Mouse (Mus musculus) kidney, adult 18-20 months (tissue): ENCODE data around the gene Gm10295.

Experiments used
- DNase-seq: peaks from one replicate; pipeline ENCODE4 v3.0.0; 2021

Gm10295 gene

GRCm38 (mm10) chr7:71351364-71351763 is at the start of gene Gm10295:
Gene Gm10295, minus strand, starts transcription at chr7:71351485.
- DNase-seq: no peak

- DNase-seq: no peak
Observed at GRCm38 (mm10) chr7:71401032-71401431, 49.7 kb upstream of the Gm10295 start.

DNA sequence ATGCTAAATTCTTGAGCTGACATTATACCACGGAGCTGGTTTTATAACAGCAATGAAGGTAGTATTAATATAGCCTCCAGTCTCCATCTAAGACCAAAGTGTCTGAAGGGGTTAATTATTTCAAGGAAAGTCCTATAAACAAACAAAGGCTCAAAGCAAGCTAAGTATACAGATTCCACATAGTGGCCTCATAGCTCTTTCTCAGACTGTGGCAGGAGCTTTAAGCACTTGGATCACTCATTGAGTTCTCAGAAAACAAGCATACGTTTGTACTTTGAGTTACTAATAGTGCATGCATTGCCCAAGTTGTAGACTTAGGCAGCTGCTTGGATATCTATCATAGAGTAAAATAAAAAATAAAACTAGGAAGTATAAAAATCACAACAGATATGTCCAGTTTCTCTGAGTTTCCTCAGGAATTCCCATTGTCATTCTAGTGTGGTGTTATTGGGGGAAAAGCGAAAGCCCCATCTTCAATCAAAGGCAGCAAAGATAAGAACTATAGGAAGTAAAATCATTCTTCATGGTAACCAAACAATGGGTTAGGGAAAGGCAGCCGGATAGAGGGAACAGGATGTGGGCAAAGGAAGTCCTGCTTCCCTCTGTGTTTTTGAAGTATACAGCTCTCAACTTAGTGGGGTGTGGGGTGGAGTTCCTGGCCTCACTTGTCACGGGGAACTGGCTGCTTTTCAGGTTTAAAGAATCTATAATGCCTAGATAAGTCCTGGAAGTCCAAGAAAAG is 48.8 kb upstream of the Gm10295 start:
- no peak for DNase-seq

DNA sequence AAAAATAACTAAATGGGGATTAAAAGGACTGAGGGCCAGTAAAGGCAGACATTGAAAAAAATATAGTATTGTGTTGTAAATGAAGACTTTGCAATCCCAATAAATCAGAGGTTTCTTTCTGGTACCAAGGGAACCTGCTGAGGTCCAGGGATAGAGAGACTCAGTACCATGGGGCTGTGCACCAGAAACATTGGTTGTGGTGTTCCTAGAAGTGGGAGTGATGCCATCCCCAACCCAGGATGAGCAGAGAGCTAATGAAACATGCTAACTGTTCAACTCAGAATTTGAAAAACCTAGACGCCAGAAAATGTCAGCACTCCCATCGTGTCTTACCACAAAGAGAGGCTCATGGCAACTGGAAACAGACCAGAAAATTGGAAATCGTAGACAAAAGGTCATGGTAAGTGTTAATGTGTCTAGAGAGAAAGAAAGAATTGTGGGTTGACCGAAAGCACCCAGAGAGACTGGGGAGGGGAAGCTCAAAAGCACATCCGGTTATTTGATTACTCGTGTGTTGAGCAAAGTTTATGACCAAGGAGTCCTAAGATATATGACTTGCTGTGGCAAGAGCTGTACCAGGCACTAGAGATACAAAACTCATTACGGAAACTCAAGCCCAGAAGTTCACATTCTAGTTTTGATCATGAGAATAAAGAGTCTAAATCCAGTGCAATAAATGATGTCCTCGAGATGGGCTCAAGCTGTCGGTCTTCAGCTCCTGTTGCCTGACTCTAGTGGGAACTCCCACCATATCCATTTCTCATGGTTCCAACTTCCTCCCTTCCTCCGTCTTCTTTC is 47.9 kb upstream of the Gm10295 start:
- DNase-seq: no peak

DNA sequence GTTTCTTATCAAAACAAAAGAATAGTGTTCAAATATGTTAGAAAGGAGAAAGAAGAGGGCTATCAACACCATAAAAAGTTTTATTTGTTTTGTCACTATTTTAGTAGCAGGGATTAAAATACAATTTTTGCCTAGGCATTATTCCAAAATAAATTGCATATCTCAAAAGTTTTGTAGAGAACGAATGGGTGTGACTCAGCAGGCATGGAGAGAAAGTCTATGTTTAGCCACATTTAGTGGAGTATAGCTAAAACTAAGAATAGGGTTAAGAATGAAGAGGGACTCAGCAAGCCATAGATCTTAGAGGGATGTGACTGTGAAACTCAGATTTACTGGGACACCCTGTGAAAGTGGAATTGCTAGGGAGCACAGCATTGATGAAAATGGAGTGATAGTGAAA is 47.1 kb upstream of the Gm10295 start:
- DNase-seq: no peak

- no peak for DNase-seq
Observed at GRCm38 (mm10) chr7:71392795-71393341, 41.6 kb upstream of the Gm10295 start.

DNA sequence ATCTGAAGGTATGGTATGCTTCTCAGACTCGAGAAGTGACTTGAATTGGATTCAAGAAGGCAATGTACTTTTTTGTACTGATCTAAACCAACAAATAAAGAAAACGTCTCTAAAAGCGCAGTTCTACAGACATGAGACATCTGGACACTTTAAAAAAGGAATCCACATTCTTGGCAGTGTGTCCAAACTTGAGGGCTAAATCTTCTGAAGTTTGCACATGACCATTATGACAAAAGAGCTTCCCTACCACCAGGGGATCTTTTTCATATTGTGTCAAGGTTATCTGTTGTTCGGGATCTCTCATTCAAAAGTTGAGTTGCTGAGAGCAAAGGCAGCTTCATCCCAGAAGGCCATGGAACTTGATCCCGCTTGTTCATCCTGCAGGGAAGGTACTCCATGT is 40.0 kb upstream of the Gm10295 start:
- no peak for DNase-seq

GRCm38 (mm10) chr7:71390291-71390690 is 39.0 kb upstream of the Gm10295 start:
- DNase-seq: no peak

DNA sequence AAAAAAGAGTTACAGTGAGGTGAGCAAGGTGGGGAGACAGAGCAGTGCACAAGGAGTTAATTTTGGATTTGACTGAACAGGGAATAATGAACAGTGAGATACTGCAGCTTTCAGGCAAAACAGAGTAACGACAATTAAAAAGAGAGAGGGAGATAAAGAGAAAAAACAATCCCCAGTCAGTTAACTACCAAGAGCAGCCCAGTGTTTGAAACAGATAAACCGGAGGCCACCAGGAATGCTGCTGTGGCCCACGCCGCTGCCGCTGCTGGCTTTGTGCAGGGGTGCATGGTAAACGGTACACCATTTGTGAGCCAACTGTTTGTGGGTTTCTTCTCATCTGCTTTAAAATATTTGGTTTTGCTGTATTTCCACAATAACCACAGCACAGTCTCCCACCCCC is 34.8 kb upstream of the Gm10295 start:
- no peak for DNase-seq

DNA sequence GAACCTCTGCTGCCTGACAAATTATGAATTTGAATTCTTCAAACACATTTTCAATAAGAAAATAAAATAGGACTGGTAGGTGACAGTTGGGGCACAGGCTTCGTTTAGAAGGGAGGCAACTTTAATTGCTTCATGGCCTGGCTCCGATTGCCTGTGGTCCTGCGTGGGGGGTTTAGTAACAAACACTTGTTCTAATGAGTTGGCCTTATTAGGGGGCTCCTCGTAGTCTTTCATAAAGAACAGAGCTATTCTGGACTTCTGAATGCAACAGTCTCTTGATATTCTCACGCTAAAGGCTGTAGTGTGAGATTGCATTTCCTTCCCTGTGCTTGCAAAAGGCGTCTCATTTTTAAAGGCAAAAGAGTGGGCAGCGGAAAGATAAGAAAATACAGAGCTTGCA is 33.6 kb upstream of the Gm10295 start:
- DNase-seq: no peak

DNA sequence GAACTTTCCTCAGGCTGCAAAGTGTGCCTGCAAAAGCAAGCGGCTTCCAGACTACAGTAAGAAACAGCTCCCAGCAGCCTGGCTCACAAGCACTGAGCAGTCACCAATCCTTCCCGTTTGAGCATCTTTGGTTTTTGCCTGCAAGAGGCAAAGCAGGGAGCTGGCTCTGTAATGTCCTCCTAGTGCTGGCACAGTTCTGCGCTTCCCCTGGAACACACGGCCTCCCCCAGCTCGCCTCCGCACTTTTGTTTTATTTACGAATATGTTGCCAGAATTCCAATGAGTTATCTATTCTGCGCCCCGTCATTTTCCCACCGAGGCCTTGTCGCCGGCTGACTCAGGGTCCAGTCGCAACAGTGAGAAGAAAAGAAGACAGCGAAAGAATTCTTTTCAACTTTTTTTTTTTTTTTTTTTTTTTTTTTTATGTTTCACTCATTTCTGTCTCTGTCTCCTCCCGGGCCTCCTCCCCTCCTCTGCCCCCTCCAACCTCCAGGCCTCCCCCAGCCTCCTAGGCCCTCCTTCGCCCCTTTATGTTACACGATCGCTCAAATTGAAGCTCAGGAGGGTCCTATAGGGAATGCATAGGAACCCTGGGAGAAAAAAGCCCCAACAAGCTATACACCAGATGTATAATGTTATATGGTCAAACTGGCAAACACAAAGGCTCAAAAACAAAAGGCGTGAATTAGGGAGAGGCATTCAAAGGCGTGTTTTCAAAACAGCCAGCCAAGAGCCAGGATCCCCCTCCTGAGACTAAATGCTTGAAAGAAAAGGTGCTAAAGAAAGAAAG is 32.3 kb upstream of the Gm10295 start:
- DNase-seq: no peak

- DNase-seq: no peak
Observed at GRCm38 (mm10) chr7:71379826-71380825, 28.8 kb upstream of the Gm10295 start.

- peak; percentile 48 for DNase-seq
Observed at GRCm38 (mm10) chr7:71378812-71379760, 27.8 kb upstream of the Gm10295 start.

- no peak for DNase-seq
Observed at GRCm38 (mm10) chr7:71377983-71378382, 26.7 kb upstream of the Gm10295 start.

GRCm38 (mm10) chr7:71374059-71374458 is 22.8 kb upstream of the Gm10295 start:
- no peak for DNase-seq

- no peak for DNase-seq
Observed at GRCm38 (mm10) chr7:71371916-71372315, 20.6 kb upstream of the Gm10295 start.

DNA sequence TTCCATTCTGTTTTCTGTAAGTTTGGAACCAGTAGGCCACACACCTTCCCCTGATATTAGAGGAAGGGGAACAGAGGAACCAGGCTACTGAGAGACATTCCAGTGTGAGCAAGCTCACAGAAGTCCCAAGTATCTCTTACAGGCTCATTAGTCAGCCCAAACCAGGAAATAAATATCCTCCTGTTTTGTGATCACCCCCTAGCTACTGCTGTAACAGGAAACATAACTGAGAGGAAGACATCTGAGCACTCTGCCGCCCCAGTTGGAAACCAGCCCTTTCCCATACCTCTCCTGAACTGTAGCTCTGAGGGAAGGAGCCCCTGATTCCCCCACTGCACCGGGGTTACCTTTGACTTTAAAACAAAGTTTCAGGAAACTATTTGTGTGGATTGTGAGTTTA is 19.5 kb upstream of the Gm10295 start:
- DNase-seq: no peak

GRCm38 (mm10) chr7:71370128-71370527 is 18.8 kb upstream of the Gm10295 start:
- DNase-seq: no peak

GRCm38 (mm10) chr7:71368543-71369181 is 17.4 kb upstream of the Gm10295 start:
- no peak for DNase-seq

DNA sequence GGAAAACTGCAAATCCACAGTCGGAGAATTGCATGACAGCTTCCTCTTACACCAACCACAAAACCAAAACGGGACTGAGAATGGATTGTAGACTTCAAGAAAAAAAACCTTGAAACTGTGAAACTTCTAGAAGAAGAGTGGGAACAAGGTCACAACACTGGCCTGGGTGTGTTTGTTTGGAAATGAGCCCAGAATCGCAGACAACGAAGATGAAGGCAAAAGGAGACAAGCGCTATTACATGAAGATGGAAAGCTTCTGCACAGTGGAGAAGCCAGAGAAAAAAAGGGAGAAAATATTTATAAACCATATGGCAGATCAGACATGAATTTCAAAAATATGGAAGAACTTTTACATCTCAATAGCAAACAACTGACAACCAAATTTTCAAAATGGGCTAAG is 4.3 kb upstream of the Gm10295 start:
- no peak for DNase-seq
